Mouse (Mus musculus) retina, adult 2 months (tissue): ENCODE measurements around the gene Adgrg5.

ENCODE experiments used
- DNase-seq: peaks from one replicate; pipeline ENCODE4 v3.0.0-alpha.2; 2012; ENCODE audit warnings: low read depth, low spot score

Adgrg5 gene

DNA sequence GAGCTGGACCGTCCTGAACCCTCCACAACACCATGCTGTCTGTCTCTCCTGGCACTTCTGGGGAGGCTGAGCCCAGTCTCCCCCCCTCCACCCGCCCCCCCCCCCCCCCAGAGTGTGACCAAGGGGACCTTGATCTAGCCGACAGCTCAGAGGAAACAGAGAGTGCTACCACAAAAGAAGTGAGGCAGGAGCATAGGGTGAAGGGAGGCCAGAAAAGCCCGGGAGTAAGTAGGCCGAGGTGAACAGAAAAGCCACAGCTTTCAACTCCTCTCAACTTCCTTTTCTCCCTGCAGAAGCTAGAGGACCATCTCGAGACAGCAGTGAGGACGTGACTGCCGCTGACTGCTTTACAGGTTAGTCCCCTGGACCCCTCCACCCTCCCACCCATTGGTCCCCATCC, at the start of gene Adgrg5:
Gene Adgrg5, plus strand, starts transcription at position 290 of the 400 bp plus-strand sequence.
- DNase-seq, result no peak

DNA sequence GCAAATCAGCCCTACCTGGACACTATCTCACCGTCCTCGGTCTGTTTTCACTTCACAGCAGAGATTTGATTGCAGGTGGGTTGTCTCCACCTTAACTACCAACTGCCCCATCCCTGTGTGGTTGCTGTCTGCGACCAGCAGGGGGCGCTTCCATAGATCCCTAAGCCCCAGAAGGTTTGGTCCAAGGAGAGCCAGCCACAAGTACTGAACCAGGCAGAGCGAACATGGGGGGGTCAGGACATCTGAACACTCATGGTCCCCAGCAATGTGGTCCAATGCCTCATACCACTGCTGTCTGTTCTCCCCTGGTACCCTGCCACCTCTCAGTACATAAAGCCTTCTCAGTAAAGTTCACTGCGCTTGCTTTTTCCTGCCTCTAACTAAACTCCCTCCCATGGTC, 49.1 kb upstream of the Adgrg5 start:
- peak; percentile 55 for DNase-seq

DNA sequence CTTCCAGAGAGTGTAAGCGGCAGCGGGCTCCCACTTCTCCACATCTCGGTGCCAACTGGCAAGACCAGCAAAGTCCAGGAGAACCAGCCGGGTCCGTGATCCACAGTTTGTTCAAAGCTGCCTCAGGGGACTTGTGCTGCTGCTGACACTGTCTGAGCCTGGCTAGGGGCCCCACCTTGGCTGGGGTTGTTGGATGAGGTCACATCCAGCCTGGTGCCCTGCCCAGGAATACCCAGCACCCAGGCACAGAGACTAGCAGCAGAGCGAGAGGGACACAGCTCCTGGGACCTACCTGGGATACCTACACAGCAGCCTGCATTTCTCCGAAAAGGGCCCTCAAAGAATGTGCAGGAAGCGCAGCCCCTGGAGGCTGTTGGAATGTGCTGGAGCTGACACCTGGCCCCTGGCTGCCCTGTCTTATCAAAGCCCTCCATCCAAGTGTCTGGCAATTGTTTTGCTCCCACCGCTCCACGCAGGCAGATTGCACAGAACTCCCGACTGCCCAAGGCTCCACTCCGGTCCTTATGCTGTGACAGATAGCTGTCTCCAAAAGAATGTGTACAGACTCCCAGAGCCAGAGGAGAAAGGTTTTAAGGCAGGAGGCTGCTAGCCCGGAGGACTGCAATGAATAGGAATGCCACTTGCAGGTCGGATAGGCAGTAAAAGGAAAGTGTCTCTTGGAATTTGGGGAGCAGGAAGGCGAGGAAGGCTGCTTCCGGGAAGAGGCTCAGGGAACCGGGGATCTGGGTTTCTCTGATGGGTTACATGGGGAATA, 48.2 kb upstream of the Adgrg5 start:
- no peak for DNase-seq

DNA sequence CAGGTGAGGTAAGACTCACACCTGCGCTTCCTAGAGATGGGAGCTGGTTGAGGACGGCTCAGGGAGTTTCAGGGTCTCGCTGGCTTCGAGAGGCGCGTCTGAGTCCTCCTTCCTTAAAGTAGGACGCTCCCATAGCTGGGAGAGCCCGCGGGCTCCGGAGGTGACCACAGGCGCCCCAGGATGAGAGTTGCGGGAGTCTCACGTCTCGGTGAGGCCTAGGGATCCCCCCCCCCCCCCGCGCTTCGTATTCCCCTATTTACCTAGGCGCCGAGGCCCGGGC, 47.7 kb upstream of the Adgrg5 start:
- no peak for DNase-seq

DNA sequence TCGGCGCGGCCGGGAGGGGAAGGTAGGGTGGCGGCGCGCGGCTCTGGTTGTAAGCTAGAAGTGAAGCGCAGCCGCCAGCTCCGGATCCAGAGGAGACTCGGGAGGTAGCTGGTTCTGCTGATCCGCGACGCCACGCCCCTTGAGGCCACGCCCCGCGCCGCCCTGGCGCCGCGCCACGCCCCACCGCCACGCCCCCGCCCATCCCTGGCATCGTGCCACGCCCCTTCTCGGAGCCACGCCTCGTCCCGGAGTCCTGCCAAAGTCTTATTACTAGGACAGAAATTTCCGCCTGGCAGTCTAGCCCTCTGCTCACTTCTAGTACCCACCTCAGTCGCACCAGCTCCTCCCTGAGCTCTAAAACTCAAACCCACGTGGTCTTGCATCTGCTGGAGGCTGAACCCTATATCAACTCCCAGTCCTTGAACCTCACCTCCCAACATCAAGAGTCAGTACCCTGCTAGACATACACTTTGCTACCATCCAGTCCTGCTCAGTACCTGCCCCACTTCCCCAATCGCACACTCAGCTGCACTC, 47.2 kb upstream of the Adgrg5 start, which contains the start of gene Dok4:
Gene Dok4, minus strand, starts transcription at position 134 of the 534 bp plus-strand sequence.
- peak; percentile 80 for DNase-seq

DNA sequence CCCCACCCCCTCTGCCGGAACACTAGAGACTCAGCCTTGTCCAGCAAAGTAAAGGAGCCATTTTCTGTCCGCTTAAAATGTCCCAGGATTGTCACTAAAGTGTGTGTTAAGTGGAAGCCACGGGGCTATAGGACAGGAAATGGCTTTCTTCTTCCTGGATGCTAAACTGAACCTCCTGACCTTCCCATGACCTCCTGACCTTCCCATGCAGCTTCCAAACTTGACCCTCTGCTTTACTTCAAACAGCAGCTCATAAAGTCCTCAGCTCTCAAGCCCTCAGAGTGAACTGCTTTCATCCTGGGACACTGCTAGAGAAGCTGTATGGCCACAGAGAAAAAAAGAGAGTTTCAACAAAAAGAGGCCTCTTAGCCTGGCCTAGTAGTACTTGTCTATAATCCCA, 46.7 kb upstream of the Adgrg5 start:
- DNase-seq, result no peak

DNA sequence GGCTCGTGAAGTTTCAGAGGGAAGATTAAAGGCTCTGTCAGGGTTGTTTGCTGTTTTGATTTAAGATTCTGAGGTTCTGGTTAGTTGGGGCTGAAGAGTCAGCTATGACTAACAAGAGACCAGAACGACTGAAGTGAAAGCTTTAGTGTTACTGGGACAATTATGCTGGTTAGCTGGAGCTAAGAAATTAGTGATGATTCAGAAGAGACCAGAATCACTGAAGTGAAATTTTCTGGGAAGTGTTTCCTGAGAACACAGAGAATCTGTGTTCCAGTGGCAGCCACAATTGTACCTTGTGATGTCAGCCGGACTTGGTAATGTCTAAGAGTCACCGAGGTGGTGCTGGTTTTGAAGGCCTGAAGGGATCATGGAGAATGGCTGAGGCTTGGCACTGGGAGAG, 42.8 kb upstream of the Adgrg5 start:
- DNase-seq, result no peak

DNA sequence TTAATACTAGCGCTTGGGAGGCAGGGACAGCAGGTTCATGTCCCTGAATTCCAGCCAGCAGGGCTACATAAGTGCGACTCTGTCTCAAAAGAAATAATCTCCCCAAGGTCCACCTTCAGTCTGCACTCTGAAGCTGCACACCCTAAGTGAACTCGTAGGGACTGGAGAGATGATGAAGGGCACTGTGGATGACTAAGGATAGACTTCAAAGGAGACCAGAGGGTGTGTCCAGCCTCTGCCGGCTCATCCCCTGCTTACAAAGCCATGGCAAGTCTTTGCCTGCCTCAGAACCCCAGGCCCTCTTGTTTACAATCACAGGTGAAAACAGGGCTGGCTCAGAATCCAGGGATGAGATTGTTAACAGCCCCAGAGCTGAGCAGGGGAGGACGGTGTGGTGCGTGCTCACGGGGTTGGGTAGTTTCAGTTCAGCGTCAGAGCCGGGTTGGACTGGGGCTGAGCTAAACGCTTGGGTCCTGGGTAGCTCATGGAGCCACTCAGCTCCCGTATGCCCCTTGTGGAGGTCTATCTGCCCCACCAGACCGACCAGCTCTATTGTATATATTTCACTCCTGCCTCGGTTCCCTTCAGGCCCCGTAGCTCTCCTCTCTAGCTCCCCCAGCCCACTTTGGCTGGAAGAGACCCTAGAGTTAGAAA, 35.0 kb upstream of the Adgrg5 start:
- DNase-seq, result no peak

DNA sequence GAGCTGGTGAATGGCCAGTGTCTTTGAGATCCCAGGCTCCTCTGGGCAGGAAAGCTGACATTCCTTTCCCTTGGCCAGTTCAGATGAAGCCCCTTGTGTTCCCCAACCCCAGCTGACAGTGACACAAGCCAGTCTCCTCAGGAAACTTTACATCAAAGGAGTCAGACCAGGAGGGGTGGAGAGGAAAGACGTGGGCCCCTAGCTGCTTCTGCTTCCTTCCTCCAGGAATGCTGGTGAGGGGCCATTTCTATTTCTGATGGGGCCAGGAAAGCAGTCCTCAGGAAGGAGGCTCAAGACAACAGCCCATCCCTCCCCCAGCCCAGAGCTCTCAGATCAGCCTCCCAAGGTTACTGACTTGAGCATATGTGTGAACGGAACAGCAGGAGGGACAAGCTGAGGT, 30.6 kb upstream of the Adgrg5 start:
- DNase-seq, result no peak

DNA sequence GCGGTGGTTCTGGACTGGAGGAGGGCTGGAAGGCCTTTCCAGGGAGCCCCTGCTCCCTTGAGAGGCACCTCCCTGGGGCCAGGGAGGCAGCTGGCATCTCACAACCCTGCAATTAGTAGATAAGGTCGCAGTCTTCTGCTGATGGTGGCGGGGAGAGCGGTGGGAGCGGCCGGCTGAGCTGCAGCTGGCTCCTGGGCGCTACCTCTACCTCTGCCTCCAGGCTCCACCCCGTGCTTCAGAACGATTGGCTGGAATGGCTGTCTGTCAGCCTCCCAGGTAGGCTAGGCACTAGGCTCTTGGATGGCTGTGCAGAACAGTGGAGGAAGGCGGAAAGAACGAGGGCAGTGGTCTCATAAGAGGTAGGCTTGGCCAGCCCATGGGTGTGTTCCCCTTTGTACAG, 24.2 kb upstream of the Adgrg5 start:
- no peak for DNase-seq

DNA sequence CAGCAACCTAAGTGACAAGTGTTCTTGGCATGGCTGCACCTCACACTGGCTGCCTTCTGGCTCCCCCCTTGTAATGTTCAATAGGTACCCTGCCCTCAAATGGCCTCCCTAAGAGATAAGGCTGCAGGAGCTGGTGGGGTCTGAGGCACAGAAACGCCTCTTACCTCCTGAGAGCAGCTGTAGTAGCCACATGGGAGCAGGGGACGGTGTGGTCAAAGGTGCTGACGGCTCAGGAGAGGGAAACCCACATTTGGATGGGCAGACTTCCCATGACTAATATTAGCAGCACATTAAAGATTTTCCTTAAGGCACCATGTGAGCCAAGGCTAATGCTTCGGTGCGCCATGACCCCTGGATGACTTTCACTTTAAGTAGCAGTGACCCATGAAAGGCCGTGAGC, 22.9 kb upstream of the Adgrg5 start:
- no peak for DNase-seq

DNA sequence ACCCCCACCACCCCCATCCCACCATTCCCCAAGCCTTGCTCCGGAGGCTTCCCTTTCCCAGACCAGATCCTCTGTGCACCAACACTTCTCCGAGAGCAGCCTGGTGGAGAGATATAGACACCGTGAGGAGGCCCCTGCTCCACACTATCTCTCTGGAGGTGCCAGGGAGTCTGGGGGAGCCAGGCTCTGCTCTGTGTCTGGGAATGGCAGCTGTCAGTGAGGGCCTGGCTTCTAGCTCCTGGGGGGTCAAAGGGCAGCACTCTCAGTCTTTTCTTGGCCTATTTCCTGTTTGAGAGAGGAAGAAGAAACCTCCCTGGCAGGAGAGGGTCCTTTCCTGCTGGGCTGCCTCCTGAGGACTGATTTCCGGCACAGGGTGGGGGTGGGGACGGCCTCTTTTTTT, 22.5 kb upstream of the Adgrg5 start:
- no peak for DNase-seq

DNA sequence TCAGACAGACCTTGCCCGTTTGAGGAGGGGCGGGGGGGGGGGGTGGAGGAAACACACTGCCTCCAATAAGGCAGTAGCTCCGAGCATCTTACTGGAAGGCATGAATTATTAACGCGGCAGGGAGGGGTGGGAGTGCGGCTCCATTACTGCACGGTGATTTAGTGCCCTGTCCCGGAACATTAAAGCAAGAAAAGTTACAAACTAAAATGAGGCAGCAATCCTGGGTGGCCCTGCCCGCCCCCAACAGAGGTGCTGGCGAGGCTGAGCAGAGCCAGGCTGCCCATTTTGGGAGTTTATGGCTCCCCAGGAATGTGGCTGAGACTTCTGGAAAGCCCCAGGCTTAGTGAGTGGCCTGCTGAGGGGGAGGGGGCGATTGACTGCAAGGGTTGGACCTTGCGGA, 19.8 kb upstream of the Adgrg5 start:
- DNase-seq, result no peak

DNA sequence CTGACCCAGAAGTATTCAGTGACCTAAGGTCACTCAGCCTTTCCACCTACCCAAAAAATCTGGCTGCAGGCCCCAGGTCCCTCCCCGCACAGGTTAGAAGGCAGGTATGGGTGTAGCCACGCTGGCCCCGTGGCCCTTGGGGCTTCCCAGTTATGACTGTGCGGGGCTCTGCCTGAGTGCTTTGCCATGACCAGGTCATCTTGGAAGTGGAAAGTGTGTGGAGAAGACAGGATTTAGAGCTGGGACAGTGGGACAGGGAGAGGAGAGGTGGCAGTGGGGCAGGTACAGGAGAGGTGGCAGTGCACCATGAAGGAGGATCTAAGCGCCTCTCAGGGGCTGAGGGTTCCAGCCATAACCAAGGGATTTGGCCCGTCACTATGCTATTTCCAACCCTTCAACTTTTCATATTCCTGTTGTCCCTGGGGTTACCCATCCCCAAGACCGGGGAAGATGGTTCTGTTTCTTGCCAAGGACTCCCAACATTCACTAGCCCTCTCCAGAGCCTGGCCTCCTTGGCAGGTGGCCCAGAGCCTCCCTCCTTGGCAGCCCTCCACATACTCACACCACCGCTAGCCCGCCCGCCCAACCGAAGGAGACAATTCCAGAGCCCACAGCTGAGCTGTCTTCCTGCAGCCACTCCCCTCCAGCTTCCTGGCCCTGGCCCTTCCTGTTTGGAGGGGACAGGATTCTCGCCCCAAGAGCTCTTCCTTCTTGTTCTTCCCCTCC, 18.9 kb upstream of the Adgrg5 start:
- DNase-seq, result no peak

DNA sequence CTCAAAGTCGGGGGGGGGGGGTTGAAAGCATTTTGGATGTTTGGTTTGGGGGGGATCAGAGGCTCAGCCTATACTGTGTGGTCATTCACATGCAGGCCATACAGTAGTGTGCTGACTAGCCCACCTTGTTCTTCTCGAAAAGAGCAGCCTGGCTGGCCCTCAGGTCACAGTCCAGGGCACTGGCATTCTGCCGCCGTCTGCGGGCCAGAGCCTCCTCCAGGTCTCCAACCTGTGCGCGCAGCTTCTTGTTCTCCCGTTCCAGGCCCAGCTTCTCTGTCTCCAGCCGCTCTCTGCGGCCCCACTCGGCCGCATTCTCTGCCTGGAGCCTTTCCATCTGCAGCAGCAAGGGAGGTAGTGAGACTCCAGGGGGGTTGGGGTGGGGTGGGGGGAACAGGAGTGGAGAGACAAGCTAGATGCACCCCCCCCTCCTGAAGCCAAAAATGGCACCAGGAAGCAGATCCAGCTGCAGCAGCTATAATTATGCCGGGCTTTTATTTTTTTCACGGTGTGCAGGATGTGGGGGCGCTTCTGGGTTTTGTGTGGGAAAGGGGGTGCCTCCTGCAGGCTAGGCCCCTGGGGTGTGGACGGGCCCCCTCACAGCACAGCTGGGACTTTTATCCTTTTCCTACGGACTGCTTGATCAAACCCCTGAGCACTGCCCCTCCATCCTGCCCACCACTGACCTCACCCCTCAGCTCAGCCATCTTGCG, 15.7 kb upstream of the Adgrg5 start:
- no peak for DNase-seq

DNA sequence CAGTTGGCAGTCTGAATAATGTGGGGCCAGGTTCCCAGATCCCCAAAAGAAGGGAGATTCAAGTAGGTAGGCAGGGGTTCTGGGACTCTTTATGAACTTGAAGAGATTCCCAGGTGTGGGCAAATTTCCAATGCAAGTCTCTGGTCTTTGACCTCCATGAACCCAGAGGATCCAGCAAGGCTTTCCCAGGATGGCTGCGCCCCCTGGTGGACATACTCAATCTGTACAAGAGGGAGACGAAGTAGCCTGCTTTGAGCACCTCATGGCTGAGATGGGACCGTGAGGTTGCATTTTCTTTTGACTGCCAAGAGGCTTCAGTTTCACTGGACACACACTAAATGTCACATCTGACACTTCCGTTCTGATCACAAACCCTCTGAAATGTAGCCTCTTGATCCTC, 14.6 kb upstream of the Adgrg5 start:
- peak; percentile 60 for DNase-seq

DNA sequence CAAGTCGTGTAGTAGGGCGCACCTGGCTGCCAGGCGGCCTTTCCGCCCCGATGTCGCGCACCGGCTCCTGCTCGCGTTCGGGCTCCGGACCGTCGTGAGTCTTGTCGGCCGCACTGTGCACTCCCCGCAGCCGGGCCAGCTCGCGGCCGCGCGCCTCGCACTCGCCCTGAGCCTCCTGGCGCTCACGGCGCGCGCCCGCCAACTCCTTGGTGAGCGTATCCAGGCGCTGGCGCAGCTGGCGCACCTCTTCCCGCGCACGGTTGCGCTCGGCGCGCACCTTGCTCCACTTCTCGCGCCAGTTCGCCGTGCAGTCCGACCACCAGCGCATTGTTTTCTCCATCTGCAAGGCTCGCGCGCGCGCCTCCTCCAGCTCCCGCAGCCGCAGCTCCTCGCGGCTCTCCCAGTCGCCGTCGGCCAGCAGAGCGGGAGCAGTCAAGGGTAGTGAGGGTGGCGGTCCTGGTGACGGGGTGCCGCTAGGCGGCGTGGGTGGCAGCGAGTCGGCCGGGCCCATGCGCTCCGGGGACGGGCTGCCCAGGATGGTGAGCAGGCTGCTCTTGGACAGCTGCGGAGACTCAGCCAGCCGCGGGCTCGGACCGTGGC, 10.3 kb upstream of the Adgrg5 start:
- no peak for DNase-seq

DNA sequence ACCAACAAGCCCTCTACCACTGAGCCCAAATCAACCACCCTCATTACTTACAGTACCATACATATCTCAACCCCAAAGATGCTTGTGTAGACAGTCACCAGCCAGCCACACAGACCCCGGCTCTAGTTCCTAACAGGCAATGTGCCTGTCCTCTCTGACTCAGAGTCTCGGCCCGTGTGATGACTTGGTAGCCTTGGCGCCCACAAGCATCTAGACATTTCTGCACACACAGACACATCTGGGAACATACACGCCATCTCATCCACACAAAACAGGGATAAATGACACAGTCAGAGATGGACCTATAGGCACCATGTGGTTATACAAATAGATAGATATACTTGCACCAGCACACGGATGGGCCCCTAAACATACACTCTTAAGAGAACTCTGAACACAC, 9.2 kb upstream of the Adgrg5 start:
- no peak for DNase-seq

DNA sequence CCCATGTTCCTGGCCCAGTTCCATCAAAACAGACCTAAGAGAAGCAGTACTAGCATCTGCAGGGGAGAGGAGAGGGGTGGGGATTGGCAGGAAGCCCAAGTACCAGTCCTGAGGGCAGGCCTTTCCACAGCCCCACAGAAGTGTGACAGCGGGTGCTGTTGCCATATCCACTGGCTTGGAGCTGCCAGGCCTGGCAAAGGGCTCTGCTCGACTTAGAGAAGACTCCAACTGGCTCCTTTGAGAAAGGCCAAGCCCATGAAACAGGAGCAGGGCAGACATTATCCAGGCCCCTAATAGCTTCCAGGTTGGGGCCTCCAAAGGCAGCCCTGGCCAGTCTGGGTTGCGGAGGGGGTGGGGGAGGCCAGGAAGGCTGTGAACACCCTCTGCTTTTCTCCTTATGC, 8.8 kb upstream of the Adgrg5 start:
- DNase-seq, result no peak

DNA sequence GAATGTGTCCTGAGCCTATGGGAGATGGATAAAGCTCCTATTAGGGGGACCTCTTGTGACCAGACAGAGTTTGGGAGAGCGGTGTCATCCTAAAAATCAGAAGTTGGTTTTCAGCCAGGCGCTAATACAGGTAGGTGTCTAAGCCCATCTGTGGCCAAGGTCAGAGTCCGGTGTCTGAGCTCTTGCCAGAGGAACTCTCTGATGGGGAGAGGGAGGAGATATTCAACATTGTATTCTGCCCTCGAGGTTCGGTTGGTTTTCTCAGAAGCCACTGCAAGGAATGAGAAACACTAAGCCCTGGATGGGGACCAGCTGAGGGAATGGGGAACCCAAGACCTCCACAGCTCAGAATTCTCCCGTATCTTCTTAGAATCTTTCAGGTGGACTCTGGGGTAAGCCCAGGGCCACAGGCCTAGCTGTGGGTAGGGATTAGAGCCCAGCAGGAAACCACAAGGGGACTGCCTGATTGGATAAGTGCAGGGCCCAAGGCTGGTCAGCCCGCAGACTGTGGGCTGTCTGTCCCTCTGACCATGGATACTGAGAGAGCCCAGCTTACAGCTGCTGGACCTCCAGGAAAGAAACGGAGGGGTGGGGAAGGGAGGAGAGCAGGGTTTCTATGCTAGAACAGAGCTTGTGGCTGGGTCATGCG, 7.1 kb upstream of the Adgrg5 start:
- no peak for DNase-seq

DNA sequence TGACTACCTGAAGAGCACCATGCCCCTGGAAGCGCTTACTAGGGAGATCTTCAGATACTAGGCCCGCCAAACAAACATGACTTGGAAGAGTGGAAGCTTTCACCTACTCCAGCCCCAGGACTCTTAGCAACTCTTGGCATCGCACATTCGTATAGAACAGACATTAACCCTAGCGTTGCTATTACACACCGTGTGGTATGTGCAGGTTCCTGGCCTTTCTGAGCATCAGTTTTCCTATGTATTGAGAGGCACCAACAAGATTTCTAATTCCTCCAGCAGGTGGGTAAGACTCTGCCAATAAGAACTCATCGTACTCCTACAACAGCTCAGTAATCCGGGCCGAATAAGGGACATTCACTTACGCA, 6.6 kb upstream of the Adgrg5 start:
- no peak for DNase-seq
